Mouse (Mus musculus): ENCODE results near the gene Nudcd2.

DNA sequence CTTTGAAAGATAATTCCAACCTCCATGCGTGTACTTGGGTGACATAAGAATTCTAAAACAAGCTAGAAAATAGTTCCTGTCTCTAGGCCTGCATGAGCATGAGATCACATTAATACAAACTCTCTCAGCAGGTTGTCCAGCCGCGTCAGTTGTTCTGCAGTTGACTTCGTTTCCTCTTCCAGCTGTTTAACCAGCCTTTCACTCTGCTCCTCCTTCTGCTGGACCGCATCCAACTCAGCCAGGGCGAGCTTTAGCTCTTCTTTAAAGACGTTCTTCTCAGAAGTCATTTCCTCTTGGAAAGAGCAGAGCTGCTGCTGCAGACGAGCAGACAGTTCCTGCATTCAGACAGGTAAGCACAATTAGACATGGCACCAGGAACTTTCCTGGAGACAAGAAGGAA is 19.6 kb upstream of the Nudcd2 start:
- no peak for TF ChIP-seq E2F4 (IDR thresholded peaks at IDR 0.05; ENCODE audit: borderline replicate concordance, low read depth, low read length)
- TF ChIP-seq MAFK (IDR thresholded peaks at IDR 0.05; ENCODE audit: borderline replicate concordance, low read depth, low read length) = no peak
- TF ChIP-seq EP300 (IDR thresholded peaks at IDR 0.05; ENCODE audit: low read depth in 1 of 2, low read length in 2 of 2) = no peak
- no peak for TF ChIP-seq BHLHE40 (IDR thresholded peaks at IDR 0.05; ENCODE audit: borderline replicate concordance, low read depth, low read length)
- no peak for TF ChIP-seq POLR2A (IDR thresholded peaks at IDR 0.05; ENCODE audit: control insufficient read depth in 1 of 2, insufficient read depth in 1 of 2, low read depth in 1 of 2, low read length in 2 of 2, poor library complexity in 1 of 2)
- TF ChIP-seq CHD2 (IDR thresholded peaks at IDR 0.05; ENCODE audit: low read length) = no peak
- TF ChIP-seq SIN3A (IDR thresholded peaks at IDR 0.05; ENCODE audit: low read length) = no peak
- no peak for TF ChIP-seq GATA1 (IDR thresholded peaks at IDR 0.05; ENCODE audit: low read depth, low read length)
- TF ChIP-seq CTCF (IDR thresholded peaks at IDR 0.05 in 2 of 3, conservative IDR thresholded peaks at IDR 0.05 in 1 of 3; ENCODE audit: control insufficient read depth in 1 of 3, insufficient read depth in 1 of 3, low read depth in 2 of 3, low read length in 3 of 3, poor library complexity in 1 of 3, severe bottlenecking in 1 of 3) = no peak
- no peak for TF ChIP-seq USF1 (IDR thresholded peaks at IDR 0.05; ENCODE audit: low read depth, low read length)

Data from MEL (cell line).